Mouse (Mus musculus): ENCODE results near the gene Kcnk5.

Kcnk5 gene

DNA sequence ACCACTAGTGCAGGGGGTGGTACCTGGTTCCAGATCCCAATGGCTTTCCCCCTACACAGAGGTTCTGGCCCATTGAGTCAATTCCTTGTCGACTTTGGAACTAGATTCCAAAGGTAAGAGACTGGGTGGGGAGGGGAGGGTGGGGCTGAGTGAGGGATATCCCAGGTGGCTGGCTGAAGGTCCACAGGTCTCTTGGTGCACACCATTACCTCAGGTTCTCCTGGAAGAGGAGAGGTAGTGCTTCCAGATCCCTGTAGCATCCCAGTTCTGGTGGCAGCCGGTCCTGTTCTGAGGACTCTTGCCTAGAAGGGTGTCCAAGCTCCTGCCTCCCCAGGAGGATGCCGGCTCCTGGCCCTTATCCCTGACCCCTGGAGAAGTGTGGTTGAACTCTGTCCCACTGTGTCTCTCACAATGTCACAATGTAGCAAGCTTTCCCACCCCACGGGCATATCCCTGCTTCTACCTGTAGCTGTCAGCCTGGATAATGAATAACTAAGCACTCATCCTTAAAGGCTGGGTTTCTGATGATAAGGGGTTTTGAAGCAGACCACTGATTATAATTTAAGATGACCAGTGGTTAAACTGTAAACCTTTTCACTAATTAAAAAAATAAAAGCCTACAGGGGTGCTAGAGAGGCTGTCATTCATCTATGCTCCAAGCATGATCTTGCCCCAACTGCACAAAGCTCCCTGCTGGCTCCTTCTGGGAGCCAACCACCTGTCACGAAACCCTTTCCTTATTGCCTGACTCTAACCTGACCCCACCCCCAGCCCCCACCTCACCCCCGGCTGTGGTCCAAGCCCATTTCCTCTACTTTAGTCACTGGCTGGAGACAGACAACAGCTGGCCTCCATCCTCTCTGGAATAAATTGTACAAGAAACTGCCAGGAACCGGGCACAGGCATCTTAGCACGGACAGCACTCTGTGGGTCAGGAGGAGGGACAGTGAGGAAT lies 22.6 kb downstream of the Kcnk5 start:
- no peak for TF ChIP-seq GATA4 (IDR thresholded peaks at IDR 0.05; ENCODE audit: insufficient replicate concordance, low read length)

DNA sequence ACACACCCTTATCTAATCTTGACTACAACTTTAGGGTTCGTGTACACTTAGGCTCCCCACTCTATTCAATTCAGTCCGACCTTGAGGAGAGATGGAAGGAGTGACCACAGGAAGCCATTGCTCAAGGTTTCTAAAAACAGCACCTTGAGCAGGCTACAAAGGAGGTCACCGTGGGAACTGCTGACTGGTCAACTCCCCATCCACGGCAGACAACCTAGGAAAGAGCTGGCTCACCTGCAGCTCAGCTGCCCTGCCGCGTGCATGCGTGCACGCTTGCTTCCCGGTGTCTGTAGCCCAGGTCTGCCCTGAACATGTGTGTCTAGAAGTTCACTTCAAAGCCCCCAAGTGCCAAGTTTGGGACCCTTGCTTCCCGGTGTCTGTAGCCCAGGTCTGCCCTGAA lies 24.0 kb downstream of the Kcnk5 start:
- no peak for TF ChIP-seq GATA4 (IDR thresholded peaks at IDR 0.05; ENCODE audit: insufficient replicate concordance, low read length)

DNA sequence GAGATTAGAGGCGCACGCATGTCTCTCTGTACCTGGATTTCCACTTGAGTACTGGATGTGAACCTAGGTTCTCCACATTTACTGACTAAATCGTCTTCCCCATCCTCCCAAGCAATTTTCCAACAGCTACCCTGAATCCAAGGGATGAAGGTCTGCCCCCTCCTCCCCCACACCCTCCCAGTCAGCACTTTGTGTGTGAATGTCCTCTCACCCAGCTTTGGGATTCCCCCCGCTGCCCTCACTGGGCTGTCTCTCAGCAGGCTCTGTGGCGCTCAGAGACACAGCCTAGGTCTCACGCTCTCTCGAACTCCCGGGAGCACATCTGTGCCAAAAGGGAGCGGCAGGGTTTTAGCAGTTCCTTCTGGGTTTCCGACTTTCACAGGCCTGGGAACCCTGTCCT lies 25.9 kb downstream of the Kcnk5 start:
- TF ChIP-seq GATA4 (IDR thresholded peaks at IDR 0.05; ENCODE audit: insufficient replicate concordance, low read length) = no peak

DNA sequence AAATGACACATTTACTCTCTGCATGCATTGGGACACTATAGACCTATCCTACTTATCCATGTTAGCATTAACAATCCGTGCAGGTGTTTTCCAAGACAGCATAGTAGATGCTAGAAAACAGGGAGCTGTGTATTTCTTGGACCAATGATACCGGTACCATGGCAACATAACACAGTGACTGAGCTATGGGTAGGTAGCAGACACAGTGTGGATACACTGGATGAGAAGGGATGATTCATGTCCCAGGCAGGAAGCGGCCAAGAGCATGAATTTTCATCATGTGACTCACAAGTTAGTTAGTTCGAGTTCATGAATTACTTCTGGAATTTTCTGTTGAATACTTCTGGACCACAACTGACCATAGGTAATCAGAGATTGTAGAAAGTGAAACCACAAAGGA lies 26.7 kb downstream of the Kcnk5 start:
- TF ChIP-seq GATA4 (IDR thresholded peaks at IDR 0.05; ENCODE audit: insufficient replicate concordance, low read length) = no peak

DNA sequence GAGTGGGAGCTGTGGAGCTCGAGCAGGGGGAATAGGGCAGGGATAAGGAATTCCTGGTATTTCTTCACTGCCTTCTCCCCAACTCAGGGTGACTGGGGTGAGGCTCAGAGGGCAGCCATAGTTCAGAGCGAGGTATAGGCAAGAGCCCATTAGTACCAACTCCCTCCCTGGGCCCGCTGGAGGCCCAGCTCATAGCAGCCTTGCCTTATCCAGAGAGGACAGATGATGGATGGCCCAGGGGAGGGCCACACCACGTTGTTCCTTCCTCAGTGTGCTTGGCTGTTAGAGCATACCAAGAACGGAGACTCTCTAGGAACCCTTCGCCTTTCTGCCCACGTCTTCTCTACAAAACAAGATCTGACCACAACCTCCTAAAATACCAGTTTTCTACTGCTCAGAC lies 27.4 kb downstream of the Kcnk5 start:
- no peak for TF ChIP-seq GATA4 (IDR thresholded peaks at IDR 0.05; ENCODE audit: insufficient replicate concordance, low read length)

DNA sequence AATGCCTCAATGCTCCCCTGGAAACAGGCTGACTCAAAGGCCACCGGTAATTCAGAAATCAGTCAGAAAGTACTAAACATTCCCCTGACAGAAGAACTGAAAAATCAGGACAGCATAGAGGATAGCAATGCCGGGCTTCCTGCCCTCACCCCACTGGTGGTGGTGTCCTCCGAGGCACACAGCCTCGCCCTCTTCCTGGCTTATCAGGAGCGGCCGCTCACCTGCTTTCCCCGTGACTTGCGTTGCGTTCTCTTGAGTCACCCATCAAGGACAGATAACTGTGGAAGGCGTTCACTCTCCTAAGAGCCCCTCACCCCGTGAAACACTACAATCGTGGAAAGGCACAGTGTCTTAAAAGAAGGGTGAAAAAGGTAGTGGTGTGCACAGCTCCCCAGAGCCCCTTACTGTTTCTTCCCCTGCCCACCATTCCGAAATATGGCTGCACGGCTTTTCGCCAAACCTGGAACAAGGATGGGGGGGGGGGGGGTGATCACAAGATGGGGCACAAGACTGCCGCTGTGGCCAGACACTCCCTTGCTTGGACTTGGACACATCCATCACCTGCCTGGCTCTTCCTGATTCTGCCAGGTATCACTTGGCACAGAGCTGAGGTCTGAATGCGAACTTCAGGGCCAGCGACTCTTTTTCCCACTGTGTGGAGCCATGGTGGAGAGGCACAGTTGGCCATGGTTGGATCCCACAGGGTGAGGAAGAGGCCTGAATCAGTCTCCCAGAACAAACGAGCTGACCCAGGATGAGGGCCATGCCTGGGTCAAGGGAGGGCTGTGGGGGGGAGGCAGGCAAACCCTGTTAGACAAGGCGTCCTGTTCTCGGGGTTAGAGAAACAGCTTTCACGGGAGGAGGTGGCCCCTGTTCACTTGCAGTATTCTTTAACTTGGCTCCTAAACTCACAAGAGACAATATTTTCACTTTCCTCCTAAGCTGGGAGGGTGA lies 32.2 kb downstream of the Kcnk5 start:
- TF ChIP-seq GATA4 (IDR thresholded peaks at IDR 0.05; ENCODE audit: insufficient replicate concordance, low read length) = no peak

DNA sequence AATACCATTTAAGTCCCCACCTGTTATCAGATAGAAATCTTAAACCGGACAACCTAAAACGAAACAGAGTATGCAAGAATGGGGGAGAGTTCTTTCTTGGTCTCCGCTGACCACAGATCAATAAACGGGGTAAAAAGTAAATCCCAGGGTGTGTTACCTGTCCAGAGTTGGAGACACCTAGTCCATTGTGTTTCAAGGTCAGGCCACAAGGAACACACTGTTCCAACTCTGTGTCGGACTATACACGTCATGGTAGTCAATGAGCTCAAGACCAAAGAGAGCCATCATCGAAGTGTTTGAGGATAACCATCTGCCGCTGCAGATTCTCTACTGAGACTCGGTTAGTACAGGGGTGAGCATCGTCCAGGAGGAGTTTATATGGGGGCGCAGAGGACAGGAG lies 33.1 kb downstream of the Kcnk5 start:
- TF ChIP-seq GATA4 (IDR thresholded peaks at IDR 0.05; ENCODE audit: insufficient replicate concordance, low read length) = no peak

DNA sequence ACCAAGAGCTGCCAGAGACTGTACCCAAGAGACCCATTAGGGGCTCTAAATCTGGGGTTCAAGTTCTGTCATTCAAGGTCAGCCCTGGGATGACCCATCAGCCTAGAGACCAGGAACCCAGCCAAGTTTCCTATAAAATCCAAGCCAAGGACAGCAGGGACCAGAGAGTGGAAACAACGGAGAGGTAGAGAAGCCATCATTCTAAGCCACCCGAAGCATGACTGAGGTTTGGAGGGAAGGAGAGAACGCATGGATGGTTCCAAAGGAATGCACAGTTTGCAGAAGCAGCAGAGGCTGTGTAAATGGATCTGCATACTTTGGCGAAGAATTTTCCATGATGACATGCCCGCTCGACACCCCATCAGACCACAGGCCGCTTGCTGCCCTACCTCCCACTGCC lies 33.8 kb downstream of the Kcnk5 start:
- TF ChIP-seq GATA4 (IDR thresholded peaks at IDR 0.05; ENCODE audit: insufficient replicate concordance, low read length) = no peak

DNA sequence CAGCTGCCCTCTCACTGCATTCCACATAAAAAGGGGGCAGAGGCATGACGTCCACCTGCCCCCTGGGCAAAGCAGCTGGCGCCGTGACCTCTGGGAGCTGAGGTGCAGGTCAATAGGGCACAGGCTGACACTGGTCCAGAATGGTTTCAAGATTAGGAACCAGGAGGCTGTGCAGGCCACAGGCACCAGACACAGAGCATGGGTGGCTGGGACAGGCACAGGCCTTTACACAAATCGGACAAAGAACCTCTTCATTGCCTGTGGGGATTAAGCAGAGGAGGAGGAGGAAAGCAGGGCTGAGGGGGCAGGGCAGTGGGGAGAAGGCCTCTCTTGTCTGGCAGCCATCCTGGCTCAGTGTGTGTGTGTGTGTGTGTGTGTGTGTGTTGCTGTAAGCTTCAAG lies 37.5 kb downstream of the Kcnk5 start:
- no peak for TF ChIP-seq GATA4 (IDR thresholded peaks at IDR 0.05; ENCODE audit: insufficient replicate concordance, low read length)

DNA sequence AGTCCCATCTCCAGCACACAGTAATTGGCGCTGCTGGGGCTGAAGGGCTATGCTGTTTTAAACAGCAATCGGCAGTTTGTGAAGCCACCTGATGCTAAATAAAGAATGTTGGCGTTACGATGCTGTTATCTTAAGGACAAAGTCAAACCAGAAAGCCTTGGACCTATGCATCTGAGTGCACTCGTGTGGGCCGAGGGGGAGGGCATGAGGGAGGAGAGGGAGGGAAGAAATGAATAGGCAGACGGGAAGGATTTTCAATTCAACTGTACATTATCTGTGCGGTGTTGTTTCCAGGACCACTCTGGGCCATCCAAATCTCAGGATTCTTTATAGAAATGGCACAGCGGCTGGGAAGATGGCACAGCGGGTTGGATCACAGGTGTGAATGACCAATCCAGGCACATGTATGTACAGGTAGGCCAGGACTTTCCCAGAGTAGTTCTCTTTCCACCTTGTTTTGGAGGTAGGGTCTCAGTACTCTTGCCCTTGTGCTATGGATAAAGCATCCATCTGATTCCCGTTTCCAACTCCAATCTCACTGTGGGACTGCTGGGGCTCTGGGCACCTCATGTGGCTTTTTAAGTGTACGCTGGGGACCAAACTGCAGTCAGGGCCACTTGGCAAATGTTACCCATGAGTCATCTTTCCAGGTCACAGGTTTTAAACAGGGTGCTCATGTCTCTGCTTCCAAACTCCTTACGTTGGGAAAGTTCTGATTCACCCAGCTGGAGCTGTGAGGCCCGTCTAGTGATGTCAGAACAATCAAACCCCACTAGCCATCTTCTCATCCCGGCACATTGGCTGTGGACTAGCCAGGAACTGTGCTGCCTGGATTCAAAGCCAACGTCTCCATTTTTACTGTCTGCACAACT lies 42.9 kb downstream of the Kcnk5 start, which contains the start of gene Saysd1:
Gene Saysd1 (minus strand): TSS at position 51 of the 872 bp plus-strand sequence.
- no peak for TF ChIP-seq GATA4 (IDR thresholded peaks at IDR 0.05; ENCODE audit: insufficient replicate concordance, low read length)

DNA sequence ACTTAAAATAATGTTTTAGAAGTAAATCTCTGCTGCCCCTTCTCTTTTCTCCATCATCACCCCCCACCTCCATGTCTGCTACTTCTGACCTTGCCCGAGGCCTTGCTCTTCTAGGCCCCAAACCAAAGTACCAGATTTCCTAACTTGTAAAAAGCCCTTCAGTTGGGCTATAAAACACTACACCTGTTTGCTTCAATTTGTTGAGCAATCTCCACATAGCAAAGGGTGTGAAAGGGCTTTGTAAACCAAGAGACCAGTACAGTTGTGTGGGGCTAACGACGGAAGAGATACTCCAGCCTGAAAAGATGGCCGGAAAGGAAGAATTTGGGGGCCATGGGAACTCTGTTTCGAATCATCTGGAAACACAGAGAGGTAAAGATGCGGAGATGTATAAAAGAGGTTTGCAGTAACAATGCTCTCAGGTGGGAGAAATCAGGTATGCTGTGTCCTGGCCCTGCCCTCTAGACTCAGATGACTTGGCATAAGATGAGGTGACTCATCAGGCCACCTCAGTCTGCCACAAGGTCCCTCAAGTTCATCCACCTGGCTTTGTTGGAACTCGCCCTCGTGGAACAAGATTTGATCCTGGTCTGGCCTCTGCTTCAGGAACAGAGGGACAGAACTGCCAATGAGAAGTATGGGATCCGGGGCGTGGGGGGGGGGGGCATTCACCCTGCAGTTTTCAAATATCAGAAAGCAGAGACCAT lies 46.5 kb downstream of the Kcnk5 start:
- no peak for TF ChIP-seq GATA4 (IDR thresholded peaks at IDR 0.05; ENCODE audit: insufficient replicate concordance, low read length)

DNA sequence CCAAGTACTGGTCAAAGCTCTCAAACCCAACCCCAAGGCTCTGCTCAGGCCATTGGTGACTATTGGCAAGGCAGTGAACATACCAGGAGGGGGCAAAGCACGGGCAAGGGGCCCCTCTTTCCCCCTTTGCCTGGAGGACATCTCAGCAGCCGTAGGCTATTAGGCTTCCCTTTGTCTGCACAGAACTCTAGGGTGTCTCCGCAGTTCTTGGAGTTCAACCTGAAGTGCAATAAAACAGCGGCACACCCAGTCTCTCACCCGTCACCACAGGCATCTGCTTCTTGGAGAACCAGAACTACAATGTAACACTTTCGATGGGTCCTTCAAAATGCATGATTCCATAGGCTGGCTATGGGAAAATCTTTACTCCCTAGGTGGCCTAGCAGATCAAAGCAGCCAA lies 53.4 kb downstream of the Kcnk5 start:
- no peak for TF ChIP-seq GATA4 (IDR thresholded peaks at IDR 0.05; ENCODE audit: insufficient replicate concordance, low read length)

DNA sequence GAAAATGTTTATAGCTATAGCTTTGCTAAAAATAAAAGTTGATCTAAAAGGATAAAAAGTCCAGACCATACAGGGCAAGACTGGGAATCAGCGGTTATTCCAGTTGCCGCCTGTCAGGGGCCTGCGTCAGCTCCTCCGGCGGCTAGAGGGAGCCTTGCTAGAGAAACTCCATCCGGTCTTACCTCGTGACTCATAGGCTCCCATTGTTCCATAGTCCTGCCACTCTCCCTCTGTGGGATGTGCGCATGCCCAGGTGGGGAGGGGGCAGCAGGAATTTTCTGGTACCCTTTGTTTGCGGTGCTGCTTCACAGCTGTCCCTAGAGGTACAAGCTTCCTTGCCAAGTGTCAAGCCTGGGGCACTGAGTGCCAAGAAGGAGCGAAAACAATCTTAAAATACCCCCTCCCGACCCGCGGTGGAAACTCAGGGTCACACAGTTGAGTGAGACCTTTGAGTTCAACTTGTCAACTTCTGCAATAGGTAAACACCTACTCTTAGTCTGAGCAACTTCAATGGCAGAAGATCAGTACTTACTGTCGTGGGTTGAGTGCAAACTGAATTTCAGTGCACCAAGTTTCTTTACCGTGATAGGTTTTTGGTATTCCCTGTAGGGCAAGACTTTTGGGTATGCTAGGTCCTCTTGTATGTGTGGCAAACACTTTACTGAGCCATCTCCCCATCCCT lies 54.1 kb downstream of the Kcnk5 start:
- TF ChIP-seq GATA4 (IDR thresholded peaks at IDR 0.05; ENCODE audit: insufficient replicate concordance, low read length) = no peak

DNA sequence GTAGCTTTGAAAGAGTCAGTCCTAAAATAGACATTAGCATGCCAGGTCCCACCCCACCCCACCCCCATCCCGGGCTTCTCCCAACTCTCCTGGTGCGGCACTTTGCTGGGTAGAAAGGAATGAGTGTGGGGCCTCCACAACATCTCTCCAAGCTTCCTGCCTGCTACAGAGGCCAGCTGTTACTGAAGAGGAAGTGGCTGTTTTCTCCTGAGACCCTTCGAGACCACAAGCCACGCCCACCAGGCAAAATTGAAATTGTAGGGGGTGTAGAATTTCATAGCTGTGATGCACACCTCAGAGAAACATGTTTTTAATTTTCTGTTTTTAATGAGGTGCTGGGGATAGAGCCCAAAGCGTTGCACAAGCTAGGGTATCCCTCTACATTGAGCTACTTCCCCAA lies 60.7 kb downstream of the Kcnk5 start:
- TF ChIP-seq GATA4 (IDR thresholded peaks at IDR 0.05; ENCODE audit: insufficient replicate concordance, low read length) = no peak
